Comparison of ENCODE assay signal across 18 mouse cellular contexts in genomic region chr10:84186466-84186865, GRCm38 (mm10).
"Had no signal": no experiment of that assay in that cellular context is flagged by ENCODE, and none has a peak within 500 bp of the region (broad histone marks: within the 10 kb centered on the region; RNA-seq: fewer than 3 reads in every experiment).

No protein-coding gene starts in this region.

- DNase-seq: lung, adult 18-20 months; lung, embryonic 14.5 days; lung, postnatal 10 days; lung, postnatal 4 days; midbrain, embryonic 14.5 days; retina, postnatal 1 day; right cerebral cortex, adult 18-20 months; right cerebral cortex, postnatal 25 days; right cerebral cortex, postnatal 4 days; spleen, adult 18-20 months; thymus, adult 18-20 months; thymus, postnatal 14 days; thymus, postnatal 36 days had no signal

- H3K9ac ChIP-seq: lung, embryonic 14.5 days; midbrain, embryonic 12.5 days; neural tube, embryonic 13.5 days; neural tube, embryonic 15.5 days had no signal

- H3K27me3 ChIP-seq: midbrain, embryonic 12.5 days; neural tube, embryonic 13.5 days; neural tube, embryonic 15.5 days had no signal

- H3K4me3 ChIP-seq: midbrain, embryonic 12.5 days; myocyte; neural tube, embryonic 13.5 days; neural tube, embryonic 15.5 days had no signal

- ATAC-seq: midbrain, embryonic 16.5 days had no signal

- H3K36me3 ChIP-seq: midbrain, embryonic 12.5 days; neural tube, embryonic 13.5 days; neural tube, embryonic 15.5 days had no signal

- H3K4me1 ChIP-seq: midbrain, embryonic 12.5 days; neural tube, embryonic 13.5 days; neural tube, embryonic 15.5 days had no signal

- H3K27ac ChIP-seq: midbrain, embryonic 12.5 days; neural tube, embryonic 13.5 days; neural tube, embryonic 15.5 days had no signal

- H3K9me3 ChIP-seq: neural tube, embryonic 13.5 days; neural tube, embryonic 15.5 days had no signal

- H3K4me2 ChIP-seq: lung, embryonic 14.5 days; midbrain, embryonic 12.5 days; neural tube, embryonic 13.5 days; neural tube, embryonic 15.5 days had no signal
